Mouse (Mus musculus): ENCODE data around the gene Dmap1.

- TF ChIP-seq CTCF (IDR thresholded peaks at IDR 0.05; ENCODE audit: low read depth) (no peak), EP300 (optimal IDR thresholded peaks at IDR 0.05) (no peak)
Observed at GRCm38 (mm10) chr4:117646496-117646895, 35.6 kb downstream of the Dmap1 start.
